Mouse (Mus musculus): ENCODE measurements around the gene Amn.

The Amn gene

DNA sequence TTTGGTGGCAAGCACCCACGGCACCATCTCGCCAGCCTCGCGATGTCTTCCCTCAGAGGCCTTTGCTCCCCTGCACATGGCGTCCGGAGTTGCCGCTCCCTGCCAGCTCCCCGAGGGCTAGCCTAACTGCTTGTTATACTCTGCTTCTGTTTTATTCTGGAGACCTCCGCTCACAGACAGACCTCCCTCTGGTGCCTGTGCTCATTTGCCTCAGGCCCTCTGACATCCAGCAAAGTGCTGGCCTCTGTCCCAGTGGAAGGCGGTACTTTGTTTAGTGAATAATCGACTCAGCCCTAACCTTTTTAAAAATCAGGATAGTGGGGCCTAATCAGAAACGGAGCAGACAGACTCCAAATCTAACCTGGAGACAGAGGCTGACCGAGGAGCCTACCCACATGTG is 50.9 kb downstream of the Amn start:
- intact Hi-C loops (cut with DNase I) = no loop called here

DNA sequence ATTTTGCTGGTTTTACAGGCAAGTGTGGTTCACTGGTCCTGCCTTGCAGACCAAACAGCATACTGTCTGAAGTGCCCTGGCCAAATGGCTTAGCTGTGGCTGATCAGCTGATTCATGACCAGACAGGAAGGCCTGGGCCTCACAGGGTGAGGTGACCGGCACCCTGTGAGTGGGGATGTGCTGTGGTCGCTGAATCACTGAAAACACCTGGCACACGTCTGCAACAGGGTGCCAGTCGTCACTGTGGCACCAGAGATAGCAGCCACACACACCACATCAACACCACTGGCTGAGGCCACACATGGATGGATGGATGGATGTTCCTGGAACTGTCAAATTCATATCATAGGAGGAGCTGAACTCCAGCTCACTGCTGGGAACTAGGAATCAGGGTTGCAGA is 52.5 kb downstream of the Amn start:
- intact Hi-C loops (cut with DNase I) = no loop called here

GRCm38 (mm10) chr12:111324536-111324935 is 53.6 kb downstream of the Amn start:
- intact Hi-C loops (cut with DNase I) = no loop called here

DNA sequence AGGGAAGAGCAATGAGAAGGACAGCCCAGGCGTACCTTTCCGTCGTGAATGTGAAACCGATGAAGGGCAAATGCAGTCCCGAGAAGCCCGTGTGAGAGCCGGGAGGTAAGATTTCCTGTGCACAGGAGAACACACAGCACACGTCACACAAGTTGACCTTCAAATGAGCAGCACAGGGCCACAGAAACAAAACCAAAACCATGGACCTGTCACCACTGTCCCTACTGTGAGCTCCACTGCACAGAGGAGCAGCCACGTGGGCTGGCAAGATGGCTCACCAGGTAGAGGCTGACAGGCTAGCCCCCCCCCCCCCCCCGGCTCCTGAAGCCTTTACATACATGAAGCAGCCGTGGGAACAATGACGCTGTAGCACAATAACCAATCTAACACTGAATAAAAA is 54.1 kb downstream of the Amn start:
- intact Hi-C loops (cut with DNase I) = no loop called here

- intact Hi-C loops (cut with DNase I) = no loop called here
Measured at GRCm38 (mm10) chr12:111325744-111326424, 55.0 kb downstream of the Amn start.
